Mouse (Mus musculus) subcutaneous adipose tissue, adult 2 months (tissue): ENCODE measurements around the gene Zfp213. TPM values are rescaled to one million over a fixed set of nuclear protein-coding genes. Genes with fewer than 3 reads are reported as not detected.

ENCODE experiments used
- polyA plus RNA-seq: library from polyadenylated mRNA; depleted of rRNA; stranded (reverse); fragments of >200 nt; gene quantifications from 2 replicates; pipeline ENCODE4 v1.2.3, GENCODE M21; 2012; ENCODE audit warnings: low replicate concordance; rRNA removed

The Zfp213 gene
- 9.9 and 21.8 TPM in 2 replicates for polyA plus RNA-seq

DNA sequence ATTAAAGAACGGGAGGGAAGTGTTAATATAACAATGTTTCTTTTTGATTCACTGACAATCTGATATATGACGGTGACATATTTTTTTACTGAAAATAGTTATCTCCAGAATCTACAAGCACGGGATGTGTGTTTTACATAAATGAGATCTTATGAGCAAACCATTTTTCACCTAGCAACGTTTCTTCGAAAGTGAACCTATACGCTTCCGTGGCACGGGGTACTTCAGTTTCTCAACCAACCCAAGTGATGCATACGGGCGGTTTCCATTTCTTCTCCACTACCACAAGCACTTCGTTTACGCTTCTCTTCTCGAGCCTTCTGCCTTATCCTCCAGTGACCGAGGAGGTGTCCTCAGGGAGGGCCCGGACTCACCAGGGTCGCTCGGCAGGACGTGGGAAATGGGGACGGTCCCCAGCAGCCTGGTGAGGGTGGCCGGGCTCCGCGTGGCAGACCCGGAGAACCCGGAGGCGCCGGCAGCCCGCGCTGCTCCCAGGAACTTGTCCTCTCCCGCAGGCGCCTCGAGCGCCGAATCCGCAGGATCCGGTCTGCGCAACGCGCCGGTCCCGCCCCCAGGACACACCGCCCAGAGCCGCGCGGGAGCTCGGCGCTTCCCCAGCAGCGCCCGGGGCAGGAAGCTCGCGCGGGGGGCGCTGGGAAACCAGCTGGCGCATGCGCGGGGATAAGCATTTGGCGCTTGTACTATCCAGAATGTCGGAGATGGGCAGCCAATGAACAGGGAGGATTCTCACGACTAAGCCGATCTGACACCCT is at the start of gene Zfp213:
Gene Zfp213, minus strand, starts transcription at position 644 of the 773 bp plus-strand sequence.

DNA sequence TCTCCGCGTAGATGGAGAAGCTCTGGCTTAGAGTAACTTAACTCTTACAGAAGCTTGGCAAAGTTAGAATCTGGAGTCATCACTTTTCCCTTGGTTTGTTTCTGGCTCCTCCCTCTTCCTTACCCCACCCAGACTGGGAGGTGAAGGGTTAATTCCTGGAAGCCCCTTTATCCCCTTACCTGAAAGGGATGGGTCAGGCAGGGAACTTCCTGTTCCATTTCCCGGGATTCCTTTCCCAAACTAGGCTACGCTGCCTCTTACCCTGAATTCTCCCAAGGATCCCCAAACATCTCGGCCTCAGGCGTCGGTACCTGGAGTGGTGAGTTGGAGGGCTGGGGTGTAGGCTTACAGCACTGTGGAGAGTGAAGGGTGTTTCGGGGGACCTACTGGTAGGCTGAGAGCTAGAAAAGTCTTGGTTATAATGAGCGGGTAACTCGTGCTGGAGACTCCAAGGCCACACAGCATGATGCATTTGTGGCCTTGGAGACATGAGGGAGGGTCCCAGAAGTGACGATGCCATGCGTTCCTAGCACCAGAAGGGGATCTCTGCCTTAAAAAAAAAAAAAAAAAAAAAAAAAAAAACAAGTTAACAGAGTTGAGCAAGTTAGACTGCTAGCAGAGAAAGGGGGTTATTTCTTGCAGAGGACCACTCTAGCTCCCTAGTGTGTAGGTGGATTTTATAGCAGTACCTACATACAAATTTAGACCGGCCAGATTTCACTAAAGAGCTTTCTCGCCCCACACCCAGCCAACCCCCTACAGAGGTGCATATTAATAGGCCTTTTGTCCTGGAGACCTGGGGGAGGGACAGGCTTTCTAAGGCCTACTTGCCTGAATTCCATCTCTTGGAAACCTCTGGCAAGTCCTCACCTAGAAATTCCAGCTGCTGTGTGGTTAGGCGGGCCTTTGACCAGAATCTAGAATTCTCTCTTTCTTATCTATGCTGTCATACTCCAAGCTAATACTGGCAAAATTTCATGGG is 36.9 kb upstream of the Zfp213 start, which contains the start of gene Zscan10:
Gene Zscan10, plus strand, starts transcription at position 216 of the 982 bp plus-strand sequence.

DNA sequence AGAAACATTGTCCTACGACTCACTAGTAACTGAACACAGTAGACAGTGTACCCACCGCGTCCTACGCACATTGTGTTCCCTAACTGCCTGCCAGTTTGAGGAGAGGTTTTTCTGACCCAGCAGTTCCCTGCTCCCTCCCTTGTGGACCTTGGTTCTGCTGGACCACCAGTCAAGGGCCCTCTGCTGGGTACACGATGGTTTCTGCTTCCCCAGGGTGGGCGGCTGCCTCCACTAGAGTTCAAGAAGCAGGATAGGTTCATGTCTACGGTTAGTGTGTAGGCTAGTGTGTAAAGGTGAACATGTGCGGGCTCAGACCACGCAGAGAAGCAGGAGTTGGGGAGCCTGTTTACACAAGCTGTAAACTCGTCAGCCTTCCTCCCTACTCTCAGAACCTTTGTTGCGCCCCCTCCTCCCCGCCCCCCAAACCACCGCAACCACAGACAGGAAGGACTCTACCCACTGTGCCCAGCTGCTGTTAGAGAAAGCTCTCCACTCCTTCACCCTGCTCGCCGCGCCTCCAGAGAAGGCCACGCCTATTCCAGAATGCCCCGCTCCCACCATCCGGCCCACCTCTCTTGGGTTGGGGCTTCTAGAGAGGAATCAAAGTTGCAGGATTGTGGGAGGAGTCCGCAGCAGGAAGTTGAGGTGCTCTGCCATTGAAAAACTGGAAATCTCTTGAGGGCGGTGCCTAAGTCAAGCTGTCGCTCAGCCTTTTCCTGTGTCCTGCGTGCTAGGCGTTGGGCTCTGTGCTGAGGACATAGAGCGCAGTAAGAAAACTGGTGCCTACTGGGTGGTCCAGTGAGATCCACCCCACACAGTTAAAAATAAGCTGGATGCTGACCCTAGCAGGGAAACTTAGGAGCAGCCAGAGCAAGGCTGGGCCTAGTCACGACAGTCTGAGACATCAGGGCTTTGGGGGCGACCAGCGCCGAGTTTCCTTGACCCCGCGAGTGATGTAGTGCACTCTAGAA is 34.8 kb upstream of the Zfp213 start, which contains the start of gene Zfp13:
Gene Zfp13, minus strand, starts transcription at position 906 of the 971 bp plus-strand sequence.

Other genes with a start within 250 kb of the Zfp213 start
- gene Vmn2r115, start 220.5 kb downstream of the Zfp213 start, polyA plus RNA-seq, result not detected in 2 replicates
- not detected in 2 replicates for gene Vmn2r116, start 179.6 kb downstream of the Zfp213 start, polyA plus RNA-seq
- gene Vmn2r117, start 84.5 kb downstream of the Zfp213 start, polyA plus RNA-seq, result not detected in 2 replicates
- 7.4 and 18.3 TPM in 2 replicates for gene Zfp13, start 35.2 kb upstream of the Zfp213 start, polyA plus RNA-seq
- gene Zscan10, start 36.6 kb upstream of the Zfp213 start, polyA plus RNA-seq, result 0.05 and 0.09 TPM in 2 replicates
- gene Mmp25, start 81.0 kb upstream of the Zfp213 start, polyA plus RNA-seq, result 0.37 and 1.3 TPM in 2 replicates
- gene Bicdl2, start 96.3 kb upstream of the Zfp213 start, polyA plus RNA-seq, result 0.09 and 0.81 TPM in 2 replicates
- 347 and 380 TPM in 2 replicates for gene Hcfc1r1, start 109.4 kb upstream of the Zfp213 start, polyA plus RNA-seq
- 23.8 and 34.1 TPM in 2 replicates for gene Thoc6, start 109.6 kb upstream of the Zfp213 start, polyA plus RNA-seq
- gene Tnfrsf12a, start 113.2 kb upstream of the Zfp213 start, polyA plus RNA-seq, result 16.6 and 25.7 TPM in 2 replicates
- 1.6 TPM in 1 of 2 replicates, not detected in the other for gene Cldn6, start 115.0 kb upstream of the Zfp213 start, polyA plus RNA-seq
- gene Cldn9, start 119.8 kb upstream of the Zfp213 start, polyA plus RNA-seq, result 1.7 TPM in 1 of 2 replicates, not detected in the other
- 0.05 and 0.06 TPM in 2 replicates for gene 1520401A03Rik, start 158.5 kb upstream of the Zfp213 start, polyA plus RNA-seq
- 22.6 and 25.7 TPM in 2 replicates for gene Pkmyt1, start 162.1 kb upstream of the Zfp213 start, polyA plus RNA-seq
- gene Paqr4, start 176.6 kb upstream of the Zfp213 start, polyA plus RNA-seq, result 37.7 and 88.3 TPM in 2 replicates
- gene Kremen2, start 181.6 kb upstream of the Zfp213 start, polyA plus RNA-seq, result 0.10 and 0.24 TPM in 2 replicates
- gene Flywch1, start 207.4 kb upstream of the Zfp213 start, polyA plus RNA-seq, result 51.7 and 65.7 TPM in 2 replicates
- 5.5 and 18.8 TPM in 2 replicates for gene Flywch2, start 221.8 kb upstream of the Zfp213 start, polyA plus RNA-seq
- gene Srrm2, start 226.3 kb upstream of the Zfp213 start, polyA plus RNA-seq, result 400 and 623 TPM in 2 replicates